Mouse (Mus musculus): Measurements from ENCODE around the gene Hip1r.

DNA sequence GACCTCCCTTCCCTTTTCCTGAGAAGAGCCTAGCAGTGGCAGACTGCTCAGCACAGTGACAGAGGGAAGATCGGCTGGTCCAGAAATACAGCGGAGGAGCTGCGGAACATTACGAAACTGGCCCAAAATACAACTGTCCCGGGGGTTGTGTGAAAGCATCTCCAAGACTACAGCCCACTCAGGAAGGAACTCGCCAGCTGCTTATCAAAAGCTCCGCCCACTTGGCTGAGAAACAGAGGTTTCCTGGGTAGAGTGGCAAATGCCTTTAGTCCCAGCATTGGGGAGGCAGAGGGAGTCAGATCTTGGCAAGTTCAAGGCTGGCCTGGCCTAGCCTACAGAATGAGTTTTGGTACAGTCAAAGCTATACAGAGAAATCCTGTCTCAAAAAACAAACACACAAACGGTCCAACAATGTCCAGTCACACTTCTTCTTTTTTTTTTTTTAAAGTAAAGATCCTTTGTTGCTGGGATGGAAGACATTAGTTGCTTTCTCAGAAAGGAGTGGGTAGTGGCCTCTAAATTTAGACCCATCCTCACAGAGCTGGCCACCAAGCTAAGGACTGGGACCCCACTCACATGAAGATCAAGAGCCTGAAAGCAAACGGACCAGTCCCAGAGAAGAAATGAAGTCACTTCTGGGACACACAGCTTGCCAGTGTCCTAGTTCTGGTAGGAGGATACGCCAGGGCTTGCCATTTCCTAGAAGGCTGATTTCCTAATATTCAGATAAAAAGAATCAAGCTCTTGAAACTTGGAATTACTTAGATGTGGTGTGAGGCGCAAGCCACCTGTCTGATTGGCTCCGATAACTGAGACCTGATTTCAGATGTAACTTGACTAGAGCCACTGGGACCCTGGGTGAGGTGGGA lies 46.2 kb downstream of the Hip1r start:
- TF ChIP-seq CTCF (IDR thresholded peaks at IDR 0.05; ENCODE audit: control insufficient read depth, insufficient read depth, low read length), result no peak
- TF ChIP-seq POLR2A (IDR thresholded peaks at IDR 0.05; ENCODE audit: borderline replicate concordance, control insufficient read depth, low read depth, low read length), result no peak

Measured in bone marrow, adult 2 months (tissue).